Mouse (Mus musculus): ENCODE data around the gene Apool. TPM values are rescaled to one million over a fixed set of nuclear protein-coding genes. Genes with fewer than 3 reads are reported as not detected.
A peak's percentile ranks its signal among the peaks of the same experiment; 100 is the strongest.

Gene Apool
- polyA plus RNA-seq (2012; rRNA removed) (14.0 and 24.2 TPM in 2 replicates), polyA plus RNA-seq (2014; fragmentation: Nextera tagmentation; extraction: Ambion mirVana) (55.7 and 58.0 TPM in 2 replicates)

- H3K36me3 ChIP-seq (ENCODE audit: control insufficient read depth, insufficient read depth, low read length), result no peaks in the 10 kb centered on the region
- 27% methylated on average over 18 of the region's 18 CpGs for WGBS
- peak within 1 kb of the TSS; percentile 43 for H3K4me2 ChIP-seq (replicated peaks; ENCODE audit: low read depth, low read length, severe bottlenecking)
- no peaks in the 10 kb centered on the region for H3K9me3 ChIP-seq (ENCODE audit: control insufficient read depth, low read length)
- no peaks in the 10 kb centered on the region for H3K27me3 ChIP-seq (ENCODE audit: control insufficient read depth, insufficient read depth, low read length)
- H3K4me1 ChIP-seq (ENCODE audit: control insufficient read depth, insufficient read depth, low read length), result no peaks in the 10 kb centered on the region
- 0 out of 2 replicates have a peak within 1 kb of the TSS, but pooled peaks have one; percentile 26 for H3K27ac ChIP-seq (replicated peaks; ENCODE audit: low read depth, low read length)
- peak; percentile 31; the same call in 1 of the 2 replicates for TF ChIP-seq POLR2A (IDR thresholded peaks at IDR 0.05; ENCODE audit: borderline replicate concordance, extremely low read depth, insufficient read depth, insufficient read length)
- DNase-seq (ENCODE audit: low spot score) (peak; percentile 85), ATAC-seq (ENCODE audit: low FRiP score, low read depth) (peak; percentile 95)
- peak within 1 kb of the TSS; percentile 56 for H3K4me3 ChIP-seq (replicated peaks; ENCODE audit: low read length)
- peak within 1 kb of the TSS; percentile 70 for H3K9ac ChIP-seq (ENCODE audit: low read depth, low read length, severe bottlenecking)
These were observed at the start of gene Apool for GRCm38 (mm10) chrX:112310804-112311530. Gene Apool (plus strand): TSS chrX:112311334.

GRCm38 (mm10) chrX:112273550-112273949, 37.6 kb upstream of the Apool start:
- TF ChIP-seq POLR2A (IDR thresholded peaks at IDR 0.05; ENCODE audit: borderline replicate concordance, extremely low read depth, insufficient read depth, insufficient read length), result no peak

GRCm38 (mm10) chrX:112311531-112311887, 375 bp downstream of the Apool start:
- Histone ChIP-seq H3K4me3 (replicated peaks; ENCODE audit: low read length) (peak overlapping the region; percentile 56), H3K4me1 (ENCODE audit: control insufficient read depth, insufficient read depth, low read length) (no peaks in the 10 kb centered on the region), H3K27me3 (ENCODE audit: control insufficient read depth, insufficient read depth, low read length) (no peaks in the 10 kb centered on the region), H3K36me3 (ENCODE audit: control insufficient read depth, insufficient read depth, low read length) (no peaks in the 10 kb centered on the region), H3K9ac (ENCODE audit: low read depth, low read length, severe bottlenecking) (peak overlapping the region; percentile 70), H3K9me3 (ENCODE audit: control insufficient read depth, low read length) (no peaks in the 10 kb centered on the region), H3K4me2 (replicated peaks; ENCODE audit: low read depth, low read length, severe bottlenecking) (peak overlapping the region; percentile 43), H3K27ac (replicated peaks; ENCODE audit: low read depth, low read length) (0 out of 2 replicates have a peak overlapping the region, but pooled peaks have one; percentile 26)
- DNase-seq (ENCODE audit: low spot score) (peak; percentile 2), ATAC-seq (ENCODE audit: low FRiP score, low read depth) (peak; percentile 53; the same call in 1 of the 2 replicates)
- no peak for TF ChIP-seq POLR2A (IDR thresholded peaks at IDR 0.05; ENCODE audit: borderline replicate concordance, extremely low read depth, insufficient read depth, insufficient read length)
- WGBS, result 14% methylated on average over 12 of the region's 12 CpGs

More at GRCm38 (mm10) chrX:112273550-112273949, 37.6 kb upstream of the Apool start:
- Histone ChIP-seq H3K4me1 (ENCODE audit: control insufficient read depth, insufficient read depth, low read length) (no peaks in the 10 kb centered on the region), H3K4me2 (replicated peaks; ENCODE audit: low read depth, low read length, severe bottlenecking) (no peak overlapping the region), H3K27ac (replicated peaks; ENCODE audit: low read depth, low read length) (no peak overlapping the region), H3K27me3 (ENCODE audit: control insufficient read depth, insufficient read depth, low read length) (no peaks in the 10 kb centered on the region), H3K9me3 (ENCODE audit: control insufficient read depth, low read length) (no peaks in the 10 kb centered on the region), H3K36me3 (ENCODE audit: control insufficient read depth, insufficient read depth, low read length) (no peaks in the 10 kb centered on the region), H3K4me3 (replicated peaks; ENCODE audit: low read length) (no peak overlapping the region), H3K9ac (ENCODE audit: low read depth, low read length, severe bottlenecking) (no peak overlapping the region)
- DNase-seq (ENCODE audit: low spot score) (no peak), ATAC-seq (ENCODE audit: low FRiP score, low read depth) (no peak)
- WGBS, result 59% methylated on average over 1 of the region's 1 CpGs

DNA sequence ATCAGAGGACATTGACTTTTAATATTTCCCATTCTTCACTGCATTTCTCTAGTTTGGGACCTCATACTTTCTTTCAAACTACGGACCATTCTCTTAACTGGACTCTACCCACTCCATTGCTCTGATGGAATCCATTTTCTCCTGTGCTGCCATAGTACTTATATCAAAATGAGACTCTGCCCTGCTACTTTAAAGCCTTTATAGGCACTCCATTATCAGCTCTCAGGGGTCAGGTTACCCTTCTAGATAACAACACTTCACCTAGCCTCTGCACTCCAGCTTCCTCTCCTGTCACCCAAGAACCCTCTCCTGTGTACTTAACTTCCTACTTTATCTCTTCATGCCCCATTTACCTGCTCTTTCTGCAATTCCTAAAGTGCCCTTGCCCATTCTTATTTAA, 960 bp downstream of the Apool start:
- H3K9ac ChIP-seq (ENCODE audit: low read depth, low read length, severe bottlenecking), result peak overlapping the region; percentile 70
- 62% methylated on average over 1 of the region's 1 CpGs for WGBS
- no peak for DNase-seq (ENCODE audit: low spot score)

GRCm38 (mm10) chrX:112320273-112320672, 9.1 kb downstream of the Apool start:
- Histone ChIP-seq H3K4me2 (replicated peaks; ENCODE audit: low read depth, low read length, severe bottlenecking) (no peak overlapping the region), H3K9ac (ENCODE audit: low read depth, low read length, severe bottlenecking) (no peak overlapping the region), H3K27me3 (ENCODE audit: control insufficient read depth, insufficient read depth, low read length) (no peaks in the 10 kb centered on the region), H3K4me3 (replicated peaks; ENCODE audit: low read length) (no peak overlapping the region), H3K36me3 (ENCODE audit: control insufficient read depth, insufficient read depth, low read length) (no peaks in the 10 kb centered on the region), H3K4me1 (ENCODE audit: control insufficient read depth, insufficient read depth, low read length) (no peaks in the 10 kb centered on the region), H3K27ac (replicated peaks; ENCODE audit: low read depth, low read length) (no peak overlapping the region), H3K9me3 (ENCODE audit: control insufficient read depth, low read length) (no peaks in the 10 kb centered on the region)
- DNase-seq (ENCODE audit: low spot score) (no peak), ATAC-seq (ENCODE audit: low FRiP score, low read depth) (no peak)
- no peak for TF ChIP-seq POLR2A (IDR thresholded peaks at IDR 0.05; ENCODE audit: borderline replicate concordance, extremely low read depth, insufficient read depth, insufficient read length)

More for the DNA sequence above, 960 bp downstream of the Apool start:
- no peaks in the 10 kb centered on the region for H3K36me3 ChIP-seq (ENCODE audit: control insufficient read depth, insufficient read depth, low read length)
- no peak for TF ChIP-seq POLR2A (IDR thresholded peaks at IDR 0.05; ENCODE audit: borderline replicate concordance, extremely low read depth, insufficient read depth, insufficient read length)
- no peaks in the 10 kb centered on the region for H3K27me3 ChIP-seq (ENCODE audit: control insufficient read depth, insufficient read depth, low read length)
- peak overlapping the region; percentile 43 for H3K4me2 ChIP-seq (replicated peaks; ENCODE audit: low read depth, low read length, severe bottlenecking)
- no peaks in the 10 kb centered on the region for H3K9me3 ChIP-seq (ENCODE audit: control insufficient read depth, low read length)
- H3K4me3 ChIP-seq (replicated peaks; ENCODE audit: low read length), result peak overlapping the region; percentile 56
- H3K27ac ChIP-seq (replicated peaks; ENCODE audit: low read depth, low read length), result no peak overlapping the region
- no peak for ATAC-seq (ENCODE audit: low FRiP score, low read depth)
- no peaks in the 10 kb centered on the region for H3K4me1 ChIP-seq (ENCODE audit: control insufficient read depth, insufficient read depth, low read length)

Data from limb, embryonic 14.5 days (tissue).